Mouse (Mus musculus): Measurements from ENCODE around the gene 5730409E04Rik. TPM values are rescaled to one million over a fixed set of nuclear protein-coding genes. Genes with fewer than 3 reads are reported as not detected.

The 5730409E04Rik gene
- total and polyA plus RNA-seq, 3 experiments, result 4.1 to 8.1 (median 5.8) TPM

DNA sequence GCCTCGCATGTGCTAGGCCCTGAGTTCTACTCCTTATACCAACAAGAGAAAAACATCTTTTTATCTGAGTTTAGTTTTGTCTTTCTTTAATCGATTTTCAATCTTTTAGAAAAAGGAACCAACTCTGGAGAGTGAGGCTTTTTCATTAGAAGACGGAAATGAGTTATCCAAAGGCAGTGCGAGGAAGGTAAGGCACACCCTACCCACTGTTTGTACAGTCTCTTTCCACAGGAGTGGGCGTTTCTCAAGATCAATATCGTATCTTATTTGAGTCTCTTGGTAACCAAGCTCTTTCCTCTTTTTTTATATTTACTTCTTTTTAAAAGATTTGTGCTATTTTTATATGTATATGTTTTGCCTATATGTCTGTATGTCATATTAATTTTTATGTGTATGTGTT lies 45.8 kb upstream of the 5730409E04Rik start:
- Histone ChIP-seq H3K79me2 (replicated peaks; ENCODE audit: control insufficient read depth, extremely low read depth, insufficient read depth, poor library complexity, severe bottlenecking) (peaks cover 11% of the 10 kb centered on the region), H3K4me1 (ENCODE audit: control insufficient read depth in 1 of 2, insufficient read depth in 2 of 2) (peaks cover 0 to 6% of the 10 kb centered on the region in 2 experiments; a peak in 3 of 4 replicates), H3K27ac (ENCODE audit: insufficient read depth, low read depth) (no peak overlapping the region), H3K4me3 (replicated peaks in 1 of 3; ENCODE audit: low read depth in 2 of 3, low read length in 2 of 3, poor library complexity in 1 of 3) (no peak overlapping the region), H3K9me3 (replicated peaks; ENCODE audit: low read length) (no peaks in the 10 kb centered on the region), H3K27me3 (replicated peaks) (no peaks in the 10 kb centered on the region), H3K9ac (ENCODE audit: insufficient read depth, low read depth) (no peak overlapping the region), H3K4me2 (ENCODE audit: insufficient read depth, low read depth, poor library complexity, severe bottlenecking) (no peak overlapping the region), H3K36me3 (replicated peaks in 1 of 2; ENCODE audit: control insufficient read depth in 1 of 2, insufficient read depth in 1 of 2, low read length in 1 of 2) (peaks cover 52 to 82% of the 10 kb centered on the region in 2 experiments)
- dilution Hi-C loops (cut with MboI; ENCODE audit: extremely low pct_ligation_motif_present, extremely low pct_unique_long_range_greater_than_20kb, low sequenced_read_pairs), result no loop called here
- in situ Hi-C loops (cut with MboI; ENCODE audit: low pct_ligation_motif_present, low pct_unique_long_range_greater_than_20kb, low sequenced_read_pairs), result no loop called here
- DNase-seq (ENCODE audit: extremely low read depth), result no peak
- TF ChIP-seq CHD1 (IDR thresholded peaks at IDR 0.05; ENCODE audit: low read depth, low read length) (no peak), TCF12 (IDR thresholded peaks at IDR 0.05; ENCODE audit: low read depth, low read length) (no peak), RCOR1 (conservative IDR thresholded peaks at IDR 0.05; ENCODE audit: low read depth, low read length) (no peak), USF1 (IDR thresholded peaks at IDR 0.05; ENCODE audit: low read depth, low read length) (no peak), MAFK (IDR thresholded peaks at IDR 0.05; ENCODE audit: insufficient replicate concordance, low read length) (no peak), ZNF384 (IDR thresholded peaks at IDR 0.05; ENCODE audit: low read depth, low read length) (no peak), NRF1 (IDR thresholded peaks at IDR 0.05; ENCODE audit: low read depth, low read length) (no peak), EP300 (IDR thresholded peaks at IDR 0.05; ENCODE audit: low read length) (no peak), ELF1 (IDR thresholded peaks at IDR 0.05; ENCODE audit: low read depth, low read length) (no peak), POLR2A (IDR thresholded peaks at IDR 0.05; ENCODE audit: low read depth, low read length) (no peak), MXI1 (IDR thresholded peaks at IDR 0.05; ENCODE audit: low read depth, low read length) (no peak), CHD2 (IDR thresholded peaks at IDR 0.05; ENCODE audit: low read length) (no peak), NELFE (IDR thresholded peaks at IDR 0.05; ENCODE audit: low read depth, low read length) (no peak), ZC3H11A (IDR thresholded peaks at IDR 0.05; ENCODE audit: low read depth, low read length) (no peak), MAX (IDR thresholded peaks at IDR 0.05; ENCODE audit: low read length) (no peak), TBP (conservative IDR thresholded peaks at IDR 0.05; ENCODE audit: low read depth, low read length) (no peak), KAT2A (IDR thresholded peaks at IDR 0.05; ENCODE audit: insufficient replicate concordance, low read length) (no peak), JUN (IDR thresholded peaks at IDR 0.05; ENCODE audit: insufficient read depth, low read depth, low read length) (no peak), RAD21 (IDR thresholded peaks at IDR 0.05; ENCODE audit: low read depth, low read length) (no peak), ETS1 (conservative IDR thresholded peaks at IDR 0.05; ENCODE audit: low read depth, low read length) (no peak)

- H3K4me1 ChIP-seq (ENCODE audit: control insufficient read depth in 1 of 2, insufficient read depth in 2 of 2), result peaks cover 0 to 2% of the 10 kb centered on the region in 2 experiments; a peak in 1 of 4 replicates
- no peaks in the 10 kb centered on the region for H3K9me3 ChIP-seq (replicated peaks; ENCODE audit: low read length)
- dilution Hi-C loops (cut with MboI; ENCODE audit: extremely low pct_ligation_motif_present, extremely low pct_unique_long_range_greater_than_20kb, low sequenced_read_pairs), result no loop called here
- H3K27me3 ChIP-seq (replicated peaks), result no peaks in the 10 kb centered on the region
- peaks cover 9% of the 10 kb centered on the region; the same call in 1 of the 2 replicates for H3K79me2 ChIP-seq (replicated peaks; ENCODE audit: control insufficient read depth, extremely low read depth, insufficient read depth, poor library complexity, severe bottlenecking)
- peaks cover 64 to 94% of the 10 kb centered on the region in 2 experiments for H3K36me3 ChIP-seq (replicated peaks in 1 of 2; ENCODE audit: control insufficient read depth in 1 of 2, insufficient read depth in 1 of 2, low read length in 1 of 2)
- no peak overlapping the region for H3K4me2 ChIP-seq (ENCODE audit: insufficient read depth, low read depth, poor library complexity, severe bottlenecking)
- no peak for TF ChIP-seq ZMIZ1 (IDR thresholded peaks at IDR 0.05; ENCODE audit: low read depth, low read length)
- TF ChIP-seq GABPA (IDR thresholded peaks at IDR 0.05; ENCODE audit: insufficient replicate concordance, low read depth, low read length), result no peak
- no peak for TF ChIP-seq ETS1 (conservative IDR thresholded peaks at IDR 0.05; ENCODE audit: low read depth, low read length)
- TF ChIP-seq CHD1 (IDR thresholded peaks at IDR 0.05; ENCODE audit: low read depth, low read length), result no peak
- TF ChIP-seq CHD2 (IDR thresholded peaks at IDR 0.05; ENCODE audit: low read length), result no peak
- TF ChIP-seq CTCF (conservative IDR thresholded peaks at IDR 0.05 in 1 of 2, IDR thresholded peaks at IDR 0.05 in 1 of 2; ENCODE audit: low read depth in 2 of 2, low read length in 2 of 2), result no peak
- no peak for TF ChIP-seq ZKSCAN1 (IDR thresholded peaks at IDR 0.05; ENCODE audit: borderline replicate concordance, low read depth, low read length)
- TF ChIP-seq ELF1 (IDR thresholded peaks at IDR 0.05; ENCODE audit: low read depth, low read length), result no peak
- TF ChIP-seq MYC (IDR thresholded peaks at IDR 0.05; ENCODE audit: low read depth, low read length), result no peak
- no peak for TF ChIP-seq MEF2A (IDR thresholded peaks at IDR 0.05; ENCODE audit: borderline replicate concordance, low read depth, low read length)
- no peak for TF ChIP-seq EP300 (IDR thresholded peaks at IDR 0.05; ENCODE audit: low read length)
- no peak for TF ChIP-seq NRF1 (IDR thresholded peaks at IDR 0.05; ENCODE audit: low read depth, low read length)
- no peak for TF ChIP-seq MAFK (IDR thresholded peaks at IDR 0.05; ENCODE audit: insufficient replicate concordance, low read length)
- no peak for TF ChIP-seq BHLHE40 (IDR thresholded peaks at IDR 0.05; ENCODE audit: low read depth, low read length)
- no peak for TF ChIP-seq RAD21 (IDR thresholded peaks at IDR 0.05; ENCODE audit: low read depth, low read length)
- no peak for TF ChIP-seq POLR2AphosphoS2 (IDR thresholded peaks at IDR 0.05; ENCODE audit: low read depth, low read length)
- TF ChIP-seq JUN (IDR thresholded peaks at IDR 0.05; ENCODE audit: insufficient read depth, low read depth, low read length), result no peak
- H3K9ac ChIP-seq (ENCODE audit: insufficient read depth, low read depth), result no peak overlapping the region
- H3K4me3 ChIP-seq (replicated peaks in 1 of 3; ENCODE audit: low read depth in 2 of 3, low read length in 2 of 3, poor library complexity in 1 of 3), result no peak overlapping the region
- no peak for DNase-seq (ENCODE audit: extremely low read depth)
- no peak overlapping the region for H3K27ac ChIP-seq (ENCODE audit: insufficient read depth, low read depth)
- in situ Hi-C loops (cut with MboI; ENCODE audit: low pct_ligation_motif_present, low pct_unique_long_range_greater_than_20kb, low sequenced_read_pairs), result no loop called here
These were observed 42.4 kb upstream of the 5730409E04Rik start for GRCm38 (mm10) chr4:126567243-126567642.
